Mouse (Mus musculus): ENCODE results near the gene Dnah12.
"Not testable (repeated sequence)": the region's sequence is repeated elsewhere in the genome, so short reads cannot be mapped to it uniquely, and the experiment has no call there.

DNA sequence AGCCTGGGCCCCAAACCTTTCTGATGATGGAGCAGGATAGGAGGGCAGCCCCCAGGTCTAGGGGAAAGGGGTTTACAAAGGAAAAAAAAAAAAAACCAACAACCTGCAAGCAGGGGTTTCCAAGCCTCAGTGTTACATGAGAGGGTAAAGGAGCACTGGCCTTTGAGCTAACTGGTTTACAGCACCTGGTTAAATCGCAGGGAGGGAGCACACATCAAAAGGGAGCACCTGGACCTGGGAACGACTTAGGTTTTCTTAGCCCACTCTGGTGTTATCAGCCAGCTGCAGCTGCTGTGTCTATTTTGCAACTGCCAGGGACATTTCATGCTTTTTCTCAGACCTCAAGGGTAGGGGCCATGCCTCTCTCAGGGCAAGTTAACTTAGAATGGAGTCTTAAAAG, 26.6 kb downstream of the Dnah12 start:
- not testable (repeated sequence) for TF ChIP-seq POLR2A (IDR thresholded peaks at IDR 0.05; ENCODE audit: low read depth, low read length); CTCF (IDR thresholded peaks at IDR 0.05; ENCODE audit: extremely low read depth, insufficient read depth, insufficient read length, insufficient replicate concordance)
